Mouse (Mus musculus): Measurements from ENCODE around the gene Olfr765. TPM values are rescaled to one million over a fixed set of nuclear protein-coding genes. Genes with fewer than 3 reads are reported as not detected.

The Olfr765 gene
- polyA plus RNA-seq, 1 experiment from 2014 or later = not detected

DNA sequence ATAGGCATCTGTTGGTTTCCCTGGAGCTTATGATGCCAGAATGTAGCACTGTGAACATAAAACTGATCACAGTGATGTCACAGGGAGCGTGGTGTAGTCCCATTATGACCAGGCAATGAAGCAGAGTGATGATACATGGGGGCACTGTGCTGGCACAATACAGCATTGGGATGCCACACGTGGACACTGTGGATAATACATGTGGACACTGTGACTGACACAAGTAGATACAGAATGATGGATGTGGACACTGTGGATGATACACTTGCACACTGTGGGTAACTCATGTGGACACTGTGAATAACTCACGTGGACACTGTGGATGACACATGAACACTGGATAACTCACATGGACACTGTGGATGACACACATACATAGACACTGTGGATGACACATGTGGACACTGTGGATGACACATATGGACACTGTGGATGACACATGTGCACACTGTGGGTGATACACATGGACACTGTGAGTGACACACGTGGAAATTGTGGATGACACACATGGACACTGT lies 53.2 kb downstream of the Olfr765 start:
- Histone ChIP-seq H3K36me3 (no peaks in the 10 kb centered on the region), H3K9ac (no peak overlapping the region), H3K4me3 (no peak overlapping the region), H3K4me2 (no peak overlapping the region), H3K27ac (replicated peaks) (no peak overlapping the region), H3K27me3 (no peaks in the 10 kb centered on the region), H3K4me1 (replicated peaks) (no peaks in the 10 kb centered on the region), H3K9me3 (no peaks in the 10 kb centered on the region)
- 81% methylated on average over 4 of the region's 4 CpGs for WGBS
- ATAC-seq (ENCODE audit: low read depth) = no peak

DNA sequence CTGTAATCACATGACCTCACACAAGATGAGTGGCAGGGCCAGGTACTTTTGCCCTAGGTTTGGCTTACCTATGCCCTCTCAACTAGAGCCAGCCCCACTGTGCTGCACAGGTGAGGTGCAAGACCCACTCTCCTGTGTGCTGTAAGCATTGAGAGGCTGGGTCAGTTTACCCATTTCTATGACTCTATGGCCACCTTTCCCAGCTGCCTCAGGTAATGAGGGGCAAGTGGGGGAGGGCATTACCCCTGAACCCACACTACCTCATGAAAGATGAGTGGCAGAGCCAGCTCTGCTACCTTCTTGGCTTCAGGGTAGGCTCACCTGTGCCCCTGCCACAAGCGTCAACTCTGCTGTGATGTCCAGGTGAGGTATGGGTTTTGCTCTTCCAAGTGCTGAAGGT lies 54.0 kb downstream of the Olfr765 start:
- no peaks in the 10 kb centered on the region for H3K4me1 ChIP-seq (replicated peaks)

More for the DNA sequence above, 54.0 kb downstream of the Olfr765 start:
- 94% methylated on average over 1 of the region's 1 CpGs for WGBS
- peak; percentile 19; the same call in 1 of the 2 replicates for ATAC-seq (ENCODE audit: low read depth)
- H3K9ac ChIP-seq = no peak overlapping the region
- H3K27me3 ChIP-seq = no peaks in the 10 kb centered on the region
- H3K4me3 ChIP-seq = no peak overlapping the region
- no peaks in the 10 kb centered on the region for H3K36me3 ChIP-seq
- no peak overlapping the region for H3K4me2 ChIP-seq
- no peaks in the 10 kb centered on the region for H3K9me3 ChIP-seq
- no peak overlapping the region for H3K27ac ChIP-seq (replicated peaks)

Other genes starting within 250 kb of the Olfr765 start
- 54.3 and 55.4 TPM in 2 replicates for gene Dnajc14, start 245.9 kb downstream of the Olfr765 start, polyA plus RNA-seq (2015; fragmentation: Nextera tagmentation; extraction: Ambion mirVana)
- 15.9 and 16.2 TPM in 2 replicates for gene Tmem198b, start 245.6 kb downstream of the Olfr765 start, polyA plus RNA-seq (2015; fragmentation: Nextera tagmentation; extraction: Ambion mirVana)
- 185 and 212 TPM in 2 replicates for gene Sarnp, start 232.7 kb downstream of the Olfr765 start, polyA plus RNA-seq (2015; fragmentation: Nextera tagmentation; extraction: Ambion mirVana)
- 30.5 and 30.7 TPM in 2 replicates for gene Ormdl2, start 228.4 kb downstream of the Olfr765 start, polyA plus RNA-seq (2015; fragmentation: Nextera tagmentation; extraction: Ambion mirVana)
- gene Gdf11, start 158.3 kb downstream of the Olfr765 start, polyA plus RNA-seq (2015; fragmentation: Nextera tagmentation; extraction: Ambion mirVana) = 11.8 and 13.5 TPM in 2 replicates
- 228 and 241 TPM in 2 replicates for gene Cd63, start 149.0 kb downstream of the Olfr765 start, polyA plus RNA-seq (2015; fragmentation: Nextera tagmentation; extraction: Ambion mirVana)
- gene Rdh5, start 127.1 kb downstream of the Olfr765 start, polyA plus RNA-seq (2015; fragmentation: Nextera tagmentation; extraction: Ambion mirVana) = 14.1 and 16.9 TPM in 2 replicates
- 299 and 314 TPM in 2 replicates for gene Bloc1s1, start 126.0 kb downstream of the Olfr765 start, polyA plus RNA-seq (2015; fragmentation: Nextera tagmentation; extraction: Ambion mirVana)
- gene Itga7, start 116.2 kb downstream of the Olfr765 start, polyA plus RNA-seq (2015; fragmentation: Nextera tagmentation; extraction: Ambion mirVana) = 12.1 and 15.5 TPM in 2 replicates
- gene Mettl7b, start 89.0 kb downstream of the Olfr765 start, polyA plus RNA-seq (2015; fragmentation: Nextera tagmentation; extraction: Ambion mirVana) = 0.15 TPM in 1 of 2 replicates, not detected in the other
- gene Olfr9, start 60.6 kb downstream of the Olfr765 start, polyA plus RNA-seq (2015; fragmentation: Nextera tagmentation; extraction: Ambion mirVana) = not detected in 2 replicates
- not detected in 2 replicates for gene Olfr763, start 39.2 kb downstream of the Olfr765 start, polyA plus RNA-seq (2015; fragmentation: Nextera tagmentation; extraction: Ambion mirVana)
- gene Olfr764-ps1, start 10.1 kb downstream of the Olfr765 start, polyA plus RNA-seq (2015; fragmentation: Nextera tagmentation; extraction: Ambion mirVana) = not detected in 2 replicates
- not detected in 2 replicates for gene Olfr766-ps1, start 19.0 kb upstream of the Olfr765 start, polyA plus RNA-seq (2015; fragmentation: Nextera tagmentation; extraction: Ambion mirVana)
- gene Olfr767, start 32.9 kb upstream of the Olfr765 start, polyA plus RNA-seq (2015; fragmentation: Nextera tagmentation; extraction: Ambion mirVana) = not detected in 2 replicates
- gene Olfr768, start 49.4 kb upstream of the Olfr765 start, polyA plus RNA-seq (2015; fragmentation: Nextera tagmentation; extraction: Ambion mirVana) = not detected in 2 replicates
- not detected in 2 replicates for gene Olfr769, start 67.9 kb upstream of the Olfr765 start, polyA plus RNA-seq (2015; fragmentation: Nextera tagmentation; extraction: Ambion mirVana)
- gene Olfr770, start 89.0 kb upstream of the Olfr765 start, polyA plus RNA-seq (2015; fragmentation: Nextera tagmentation; extraction: Ambion mirVana) = not detected in 2 replicates
- gene Olfr771, start 114.8 kb upstream of the Olfr765 start, polyA plus RNA-seq (2015; fragmentation: Nextera tagmentation; extraction: Ambion mirVana) = not detected in 2 replicates
- gene Olfr772, start 127.9 kb upstream of the Olfr765 start, polyA plus RNA-seq (2015; fragmentation: Nextera tagmentation; extraction: Ambion mirVana) = not detected in 2 replicates
- not detected in 2 replicates for gene Olfr773, start 137.4 kb upstream of the Olfr765 start, polyA plus RNA-seq (2015; fragmentation: Nextera tagmentation; extraction: Ambion mirVana)
- not detected in 2 replicates for gene Olfr774, start 186.2 kb upstream of the Olfr765 start, polyA plus RNA-seq (2015; fragmentation: Nextera tagmentation; extraction: Ambion mirVana)
- not detected in 2 replicates for gene Olfr775, start 198.4 kb upstream of the Olfr765 start, polyA plus RNA-seq (2015; fragmentation: Nextera tagmentation; extraction: Ambion mirVana)
- not detected in 2 replicates for gene Olfr776, start 209.1 kb upstream of the Olfr765 start, polyA plus RNA-seq (2015; fragmentation: Nextera tagmentation; extraction: Ambion mirVana)
- not detected in 2 replicates for gene Olfr777, start 221.5 kb upstream of the Olfr765 start, polyA plus RNA-seq (2015; fragmentation: Nextera tagmentation; extraction: Ambion mirVana)